Mouse (Mus musculus): ENCODE results near the gene Cd3d.

GRCm38 (mm10) chr9:45027376-45027775 lies 45.8 kb downstream of the Cd3d start:
- TF ChIP-seq GATA1 (IDR thresholded peaks at IDR 0.05; ENCODE audit: low read length) (no peak), TAL1 (IDR thresholded peaks at IDR 0.05; ENCODE audit: low read length) (no peak)
